Mouse (Mus musculus) small intestine, adult 2 months (tissue): ENCODE measurements around the gene Olfr975. TPM values are rescaled to one million over a fixed set of nuclear protein-coding genes. Genes with fewer than 3 reads are reported as not detected.
"Not testable (repeated sequence)": the region's sequence is repeated elsewhere in the genome, so short reads cannot be mapped to it uniquely, and the experiment has no call there.

ENCODE experiments used
- H3K27ac ChIP-seq: fragments of 200-500 bp; 2 replicates; pipeline ENCODE4 v1.5.1; 2012; ENCODE audit warnings: low read depth, low read length, control low read depth, inconsistent platforms; ENCODE audit not compliant: insufficient read depth
- H3K27me3 ChIP-seq: fragments of 200-500 bp; 2 replicates; pipeline ENCODE4 v1.6.1; 2012; ENCODE audit warnings: mild to moderate bottlenecking, moderate library complexity, low read length, inconsistent platforms; ENCODE audit not compliant: control insufficient read depth, insufficient read depth
- H3K36me3 ChIP-seq: fragments of 200-500 bp; 2 replicates; pipeline ENCODE4 v1.6.1; 2012; ENCODE audit warnings: mild to moderate bottlenecking, low read length, control low read depth, inconsistent platforms; ENCODE audit not compliant: control insufficient read depth, insufficient read depth
- H3K4me1 ChIP-seq: fragments of 200-500 bp; 2 replicates; pipeline ENCODE4 v1.6.1; 2012; ENCODE audit warnings: low read length, inconsistent platforms, mixed read lengths; ENCODE audit not compliant: control insufficient read depth, insufficient read depth, insufficient read length
- H3K4me3 ChIP-seq: fragments of 200-500 bp; 2 replicates; pipeline ENCODE4 v1.5.1; 2012; ENCODE audit warnings: low read depth, mild to moderate bottlenecking, control low read depth, inconsistent platforms, low read length, moderate library complexity
- CTCF ChIP-seq: fragments of 200-500 bp; IDR thresholded peaks from 2 replicates; pipeline ENCODE4 v1.5.1; 2012; ENCODE audit warnings: low read depth, mild to moderate bottlenecking, control low read depth, inconsistent platforms, low read length, moderate library complexity, mixed read lengths; ENCODE audit not compliant: insufficient replicate concordance, insufficient read length; ENCODE audit errors: extremely low read depth
- POLR2A ChIP-seq: fragments of 200-500 bp; IDR thresholded peaks from 2 replicates; pipeline ENCODE4 v1.6.1; 2012; ENCODE audit warnings: low read depth, mild to moderate bottlenecking, control low read depth, inconsistent platforms, low read length, moderate library complexity
- WGBS: fragments of 180-500 bp; shearing (Covaris S2); methylation state at CpG from one replicate; pipeline ENCODE4 v1.1.7; 2018; 5-methylcytosine and 5-hydroxymethylcytosine counted together
- polyA plus RNA-seq: library from polyadenylated mRNA; depleted of rRNA; stranded (reverse); fragments of >200 nt; gene quantifications from 2 replicates; pipeline ENCODE4 v1.2.3, GENCODE M21; 2012; rRNA removed

The Olfr975 gene
- polyA plus RNA-seq = 0.03 TPM in 1 of 2 replicates, not detected in the other

- TF ChIP-seq POLR2A (no peak), CTCF (no peak)
- Histone ChIP-seq H3K4me1 (no peaks in the 10 kb centered on the region), H3K36me3 (no peaks in the 10 kb centered on the region), H3K27ac (no peak within 1 kb of the TSS), H3K27me3 (no peaks in the 10 kb centered on the region), H3K4me3 (no peak within 1 kb of the TSS)
- 69% methylated on average over 1 of the region's 1 CpGs for WGBS
These were observed at the start of gene Olfr975 for GRCm38 (mm10) chr9:39951946-39952345. Gene Olfr975 (minus strand): TSS chr9:39952046.

GRCm38 (mm10) chr9:39991813-39992212 lies 40.0 kb upstream of the Olfr975 start, which contains the start of gene Olfr978:
Gene Olfr978 (plus strand): TSS chr9:39992113.
- H3K27me3 ChIP-seq = no peaks in the 10 kb centered on the region
- H3K27ac ChIP-seq = no peak within 1 kb of the TSS
- 76% methylated on average over 2 of the region's 2 CpGs for WGBS
- no peak within 1 kb of the TSS for H3K4me3 ChIP-seq
- no peaks in the 10 kb centered on the region for H3K4me1 ChIP-seq
- TF ChIP-seq CTCF = no peak
- TF ChIP-seq POLR2A = no peak
- no peaks in the 10 kb centered on the region for H3K36me3 ChIP-seq

- 72% methylated on average over 1 of the region's 1 CpGs for WGBS
- not testable (repeated sequence) for H3K27me3 ChIP-seq, H3K4me3 ChIP-seq, H3K27ac ChIP-seq, H3K4me1 ChIP-seq, H3K36me3 ChIP-seq
These were observed 24.8 kb upstream of the Olfr975 start for GRCm38 (mm10) chr9:39976581-39977145.

GRCm38 (mm10) chr9:39961033-39961432 lies 9.2 kb upstream of the Olfr975 start, which contains the start of gene Olfr976:
Gene Olfr976 (minus strand): TSS chr9:39961133.
- H3K27me3 ChIP-seq, H3K36me3 ChIP-seq, H3K4me1 ChIP-seq, H3K27ac ChIP-seq, H3K4me3 ChIP-seq: not testable (repeated sequence)
- WGBS = 78% methylated on average over 8 of the region's 9 CpGs

- H3K27me3 ChIP-seq = no peaks in the 10 kb centered on the region
- no peaks in the 10 kb centered on the region for H3K36me3 ChIP-seq
- no peaks in the 10 kb centered on the region for H3K4me1 ChIP-seq
- 65% methylated on average over 1 of the region's 1 CpGs for WGBS
- TF ChIP-seq POLR2A (no peak), CTCF (no peak)
- H3K4me3 ChIP-seq = no peak within 1 kb of the TSS
- H3K27ac ChIP-seq = no peak within 1 kb of the TSS
These were observed 14.6 kb downstream of the Olfr975 start, which contains the start of gene Olfr974 for GRCm38 (mm10) chr9:39937201-39937600. Gene Olfr974 (plus strand): TSS chr9:39937501.

GRCm38 (mm10) chr9:39928837-39929236 lies 23.0 kb downstream of the Olfr975 start:
- H3K4me3 ChIP-seq = not testable (repeated sequence)

GRCm38 (mm10) chr9:39927975-39928836 lies 23.6 kb downstream of the Olfr975 start:
- not testable (repeated sequence) for H3K27me3 ChIP-seq, H3K4me1 ChIP-seq, H3K4me3 ChIP-seq, H3K36me3 ChIP-seq, H3K27ac ChIP-seq
- no CpG with 5 or more reads among the region's 4 CpGs for whole genome bisulfite sequencing

More at GRCm38 (mm10) chr9:39928837-39929236, 23.0 kb downstream of the Olfr975 start:
- 41% methylated on average over 1 of the region's 1 CpGs for WGBS
- H3K4me1 ChIP-seq, H3K36me3 ChIP-seq, H3K27ac ChIP-seq, H3K27me3 ChIP-seq: not testable (repeated sequence)
